Mouse (Mus musculus): Measurements from ENCODE around the gene Timm17b.
"Not testable (repeated sequence)": the region's sequence is repeated elsewhere in the genome, so short reads cannot be mapped to it uniquely, and the experiment has no call there.

DNA sequence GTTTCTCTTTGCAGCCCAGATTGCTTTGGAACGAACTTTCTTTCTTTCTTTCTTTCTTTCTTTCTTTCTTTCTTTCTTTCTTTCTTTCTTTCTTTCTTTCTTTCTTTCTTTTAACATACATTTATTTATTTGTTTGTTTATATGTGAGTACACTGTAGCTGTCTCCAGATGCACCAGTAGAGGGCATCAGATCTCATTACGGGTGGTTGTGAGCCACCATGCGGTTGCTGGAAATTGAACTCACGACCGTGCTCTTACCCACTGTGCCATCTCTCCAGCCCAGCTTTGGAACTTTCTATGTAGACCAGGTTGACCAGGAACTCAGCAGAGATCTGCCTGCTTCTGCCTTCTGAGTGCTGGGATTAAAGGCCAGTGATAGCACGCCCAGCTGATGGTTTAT is 18.8 kb downstream of the Timm17b start:
- TF ChIP-seq CTCF, EP300 (IDR thresholded peaks at IDR 0.05): not testable (repeated sequence)
